Mouse (Mus musculus) liver, embryonic 16.5 days (tissue): ENCODE results near the gene Sdr42e1. TPM values are rescaled to one million over a fixed set of nuclear protein-coding genes. Genes with fewer than 3 reads are reported as not detected.
A peak's percentile ranks its signal among the peaks of the same experiment; 100 is the strongest.

Experiments used
- ATAC-seq: fragments of 200-750 bp; cut with Nextera tagmentation; 2 replicates; pipeline ENCODE4 v1.8.0; 2017; ENCODE audit warnings: low read depth, mild to moderate bottlenecking, moderate number of reproducible peaks, moderate library complexity
- H3K27ac ChIP-seq: fragments of 300-500 bp; sonication (generic); 2 replicates; pipeline ENCODE4 v1.5.1; 2014; ENCODE audit warnings: mild to moderate bottlenecking, low read length
- H3K27me3 ChIP-seq: fragments of 300-500 bp; sonication (generic); 2 replicates; pipeline ENCODE4 v1.6.1; 2014; ENCODE audit warnings: low read depth, low read length, mixed read lengths; ENCODE audit not compliant: control insufficient read depth, insufficient read depth
- H3K36me3 ChIP-seq: fragments of 300-500 bp; sonication (generic); 2 replicates; pipeline ENCODE4 v1.6.1; 2014; ENCODE audit warnings: mild to moderate bottlenecking; ENCODE audit not compliant: control insufficient read depth, insufficient read depth
- H3K4me1 ChIP-seq: fragments of 300-500 bp; sonication (generic); 2 replicates; pipeline ENCODE4 v1.6.1; 2014; ENCODE audit warnings: low read depth, low read length, mixed read lengths; ENCODE audit not compliant: control insufficient read depth
- H3K4me2 ChIP-seq: fragments of 300-500 bp; sonication (generic); 2 replicates; pipeline ENCODE4 v1.6.1; 2014; ENCODE audit warnings: low read depth, low read length, mixed read lengths
- H3K4me3 ChIP-seq: fragments of 300-500 bp; sonication (generic); 2 replicates; pipeline ENCODE4 v1.5.1; 2014; ENCODE audit warnings: low read depth, mild to moderate bottlenecking, low read length
- H3K9ac ChIP-seq: fragments of 300-500 bp; sonication (generic); 2 replicates; pipeline ENCODE4 v1.6.1; 2014; ENCODE audit warnings: low read depth, low read length
- H3K9me3 ChIP-seq: fragments of 300-500 bp; sonication (generic); replicated peaks from 2 replicates; pipeline ENCODE4 v1.6.1; 2016; ENCODE audit warnings: low read length; ENCODE audit not compliant: control insufficient read depth
- WGBS: fragments of 180-500 bp; shearing (Covaris S2); extraction: QIAGEN DNeasy Blood & Tissue Kit; methylation state at CpG from one replicate; pipeline ENCODE4 v1.1.7; 2014; ENCODE audit not compliant: insufficient replicate concordance; 5-methylcytosine and 5-hydroxymethylcytosine counted together
- polyA plus RNA-seq: library from polyadenylated mRNA; unstranded; fragments of >200 nt; fragmentation: Nextera tagmentation; extraction: Ambion mirVana; gene quantifications from 2 replicates; pipeline ENCODE4 v1.2.1, GENCODE M21; 2015

Gene Sdr42e1
- polyA plus RNA-seq, 1 experiment from 2014 or later, result 3.5 TPM

DNA sequence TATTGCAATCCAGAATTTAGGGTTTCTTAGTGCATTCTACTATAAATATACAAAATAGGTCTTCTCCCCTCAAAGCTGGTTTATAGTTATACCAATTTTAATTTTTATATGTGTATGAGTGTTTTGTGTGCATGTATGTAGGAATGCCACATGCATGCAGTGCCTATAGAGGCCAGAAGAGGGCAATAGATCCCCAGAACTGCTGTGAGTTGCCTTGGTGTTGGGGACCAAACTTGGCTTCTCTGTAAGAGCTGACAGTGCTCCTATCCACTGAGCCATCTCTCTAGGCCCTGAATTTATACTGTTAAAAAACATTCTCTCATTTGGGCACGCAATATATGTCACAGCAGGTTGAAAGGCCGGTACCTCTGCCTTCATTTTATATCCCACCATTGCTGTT, 27.5 kb downstream of the Sdr42e1 start:
- no peak overlapping the region for H3K4me2 ChIP-seq
- WGBS, result 28% methylated on average over 2 of the region's 2 CpGs
- peak; percentile 58; the same call in 1 of the 2 replicates for ATAC-seq
- no peaks in the 10 kb centered on the region for H3K36me3 ChIP-seq
- no peak overlapping the region for H3K4me3 ChIP-seq
- no peak overlapping the region for H3K27ac ChIP-seq
- no peak overlapping the region for H3K9ac ChIP-seq
- H3K4me1 ChIP-seq, result no peaks in the 10 kb centered on the region
- H3K9me3 ChIP-seq, result peaks cover 7% of the 10 kb centered on the region
- no peaks in the 10 kb centered on the region for H3K27me3 ChIP-seq

DNA sequence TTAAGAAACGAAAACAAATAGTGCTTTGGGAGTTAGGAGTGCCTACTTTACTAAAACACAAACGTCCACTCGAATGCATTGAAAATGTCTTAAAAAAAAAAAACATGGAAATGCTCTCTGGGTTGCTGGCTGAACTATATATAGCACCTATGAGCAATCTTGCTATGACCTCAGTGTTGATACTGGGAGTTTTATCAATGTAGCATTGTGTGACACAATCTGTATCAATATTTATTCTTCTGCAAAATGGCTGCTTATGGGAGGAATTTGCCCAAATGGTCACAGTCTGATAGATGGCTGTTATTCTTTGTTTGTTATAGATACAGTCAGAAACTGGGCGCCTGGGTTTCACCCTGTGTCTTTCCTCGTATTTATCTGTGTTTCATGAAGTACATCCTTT, 28.0 kb downstream of the Sdr42e1 start:
- peaks cover 7% of the 10 kb centered on the region for H3K9me3 ChIP-seq
- peak; percentile 70 for ATAC-seq
- H3K9ac ChIP-seq, result no peak overlapping the region
- no peaks in the 10 kb centered on the region for H3K36me3 ChIP-seq
- H3K4me3 ChIP-seq, result no peak overlapping the region
- H3K4me1 ChIP-seq, result no peaks in the 10 kb centered on the region
- H3K27me3 ChIP-seq, result no peaks in the 10 kb centered on the region
- H3K27ac ChIP-seq, result no peak overlapping the region
- WGBS, result 44% methylated on average over 5 of the region's 5 CpGs
- no peak overlapping the region for H3K4me2 ChIP-seq

DNA sequence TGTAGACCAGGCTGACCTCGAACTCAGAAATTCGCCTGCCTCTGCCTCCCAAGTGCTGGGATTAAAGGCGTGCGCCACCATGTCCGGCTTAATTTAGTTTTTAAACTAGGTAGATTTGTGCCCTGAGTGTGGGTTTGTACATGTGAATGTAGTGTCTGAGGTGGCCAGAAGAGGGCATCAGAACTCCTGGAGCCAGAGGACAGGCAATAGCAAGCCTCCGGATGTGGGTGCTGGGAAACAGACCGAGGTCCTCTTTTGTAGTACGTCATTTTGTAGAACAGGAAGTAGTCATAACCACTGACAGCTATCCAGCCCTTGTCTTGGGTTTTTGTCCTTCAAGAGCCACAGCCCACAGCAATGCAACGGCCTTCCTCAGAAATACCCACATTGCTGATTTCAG, 33.9 kb downstream of the Sdr42e1 start:
- 67% methylated on average over 9 of the region's 9 CpGs for WGBS
- no peak overlapping the region for H3K4me3 ChIP-seq
- no peaks in the 10 kb centered on the region for H3K27me3 ChIP-seq
- 0 out of 2 replicates have a peak, but pooled peaks cover under 1% of the 10 kb centered on the region for H3K36me3 ChIP-seq
- H3K9me3 ChIP-seq, result no peaks in the 10 kb centered on the region; the same call in 1 of the 2 replicates
- no peaks in the 10 kb centered on the region for H3K4me1 ChIP-seq
- H3K4me2 ChIP-seq, result no peak overlapping the region
- no peak overlapping the region for H3K27ac ChIP-seq
- no peak overlapping the region for H3K9ac ChIP-seq
- no peak for ATAC-seq

DNA sequence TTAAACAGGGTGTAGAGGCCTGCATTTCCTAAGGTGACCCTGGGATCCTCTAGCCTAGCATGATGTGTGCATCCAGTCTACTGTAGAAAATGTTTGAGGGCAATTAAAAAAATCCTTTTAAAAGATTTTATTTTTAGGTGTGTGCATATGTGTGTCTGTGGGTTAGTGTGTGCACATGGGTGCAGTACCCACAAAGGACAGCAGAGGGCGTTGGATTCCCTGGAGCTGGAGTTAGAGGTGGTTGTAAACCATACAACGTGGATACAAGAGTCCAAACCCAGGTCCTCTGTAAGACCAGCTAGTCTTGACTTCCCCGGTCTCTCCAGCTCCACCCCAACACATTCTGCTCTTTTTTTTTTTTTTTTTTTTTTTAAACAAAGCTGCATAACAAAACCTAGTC, 36.0 kb downstream of the Sdr42e1 start:
- H3K9me3 ChIP-seq, result no peaks in the 10 kb centered on the region; the same call in 1 of the 2 replicates
- ATAC-seq, result no peak
- WGBS, result 55% methylated on average over 3 of the region's 3 CpGs
- no peak overlapping the region for H3K27ac ChIP-seq
- H3K27me3 ChIP-seq, result no peaks in the 10 kb centered on the region
- H3K4me2 ChIP-seq, result no peak overlapping the region
- H3K4me1 ChIP-seq, result no peaks in the 10 kb centered on the region
- H3K4me3 ChIP-seq, result no peak overlapping the region
- no peak overlapping the region for H3K9ac ChIP-seq
- H3K36me3 ChIP-seq, result 0 out of 2 replicates have a peak, but pooled peaks cover 2% of the 10 kb centered on the region

DNA sequence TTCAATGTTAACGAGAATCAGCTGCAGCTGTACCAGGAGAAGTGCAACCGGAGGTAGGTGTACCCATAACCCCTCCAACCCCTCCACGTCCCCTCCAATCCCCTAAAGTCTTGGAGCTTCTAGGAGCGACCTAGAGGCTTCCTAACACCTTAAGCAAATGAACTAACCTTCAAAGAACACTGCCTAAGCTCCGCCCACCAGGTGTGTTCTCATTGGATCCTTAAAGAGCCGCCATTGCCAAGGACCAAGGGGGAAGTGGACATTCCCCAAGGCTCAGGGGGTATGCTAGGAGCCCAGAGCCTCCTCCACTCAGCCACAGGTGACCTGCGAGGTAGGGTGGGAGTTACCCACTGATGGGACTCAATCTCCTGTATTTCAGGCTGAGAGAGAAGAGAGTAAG, 39.1 kb downstream of the Sdr42e1 start:
- no peak overlapping the region for H3K4me3 ChIP-seq
- no peaks in the 10 kb centered on the region; the same call in 1 of the 2 replicates for H3K9me3 ChIP-seq
- 67% methylated on average over 7 of the region's 7 CpGs for WGBS

DNA sequence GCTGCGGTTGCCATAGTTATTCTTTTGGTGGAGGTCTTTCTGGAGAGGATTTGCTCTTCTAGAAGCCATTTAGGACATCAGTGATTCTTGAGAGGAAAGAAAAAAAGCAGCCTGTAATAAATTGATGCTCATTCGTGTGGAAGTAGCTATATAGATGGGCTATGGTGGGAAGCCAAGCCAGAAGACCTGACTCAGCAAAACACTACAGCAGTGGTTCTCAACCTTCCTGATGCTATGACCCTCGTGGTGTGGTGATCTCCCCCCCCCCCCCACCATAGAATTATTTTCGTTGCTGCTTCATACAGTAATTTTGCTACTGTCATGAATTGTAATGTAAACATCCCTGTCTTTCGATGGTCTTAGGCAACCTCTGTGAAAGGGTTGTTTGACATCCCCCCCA, 41.0 kb downstream of the Sdr42e1 start:
- Histone ChIP-seq H3K9me3 (no peaks in the 10 kb centered on the region), H3K36me3 (0 out of 2 replicates have a peak, but pooled peaks cover 2% of the 10 kb centered on the region), H3K27me3 (no peaks in the 10 kb centered on the region), H3K4me2 (no peak overlapping the region), H3K27ac (no peak overlapping the region), H3K4me1 (no peaks in the 10 kb centered on the region), H3K4me3 (no peak overlapping the region), H3K9ac (no peak overlapping the region)
- ATAC-seq, result no peak
- 54% methylated on average over 5 of the region's 5 CpGs for WGBS

More for the DNA sequence above, 39.1 kb downstream of the Sdr42e1 start:
- Histone ChIP-seq H3K27me3 (no peaks in the 10 kb centered on the region), H3K36me3 (0 out of 2 replicates have a peak, but pooled peaks cover 2% of the 10 kb centered on the region), H3K9ac (no peak overlapping the region), H3K4me2 (no peak overlapping the region), H3K27ac (no peak overlapping the region), H3K4me1 (no peaks in the 10 kb centered on the region)
- ATAC-seq, result no peak

DNA sequence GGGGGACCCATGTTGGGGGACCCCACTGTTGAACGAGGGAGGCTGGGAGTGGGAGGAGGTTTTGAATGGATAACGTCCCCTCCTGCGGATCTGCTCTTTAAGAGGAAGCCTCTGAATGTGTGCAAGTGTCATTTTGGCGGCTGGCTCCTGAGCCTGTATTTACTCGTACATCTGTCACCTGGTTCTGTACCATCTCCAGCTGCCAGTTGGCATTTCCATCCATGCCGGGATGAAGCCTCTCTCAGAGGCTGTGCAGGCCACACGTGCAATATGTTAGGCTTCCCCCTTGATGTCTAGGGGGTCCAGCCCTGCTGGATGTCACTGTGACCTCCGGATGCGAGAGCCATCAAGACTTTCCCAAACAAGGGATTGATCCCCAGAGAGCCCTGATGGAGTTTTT, 46.4 kb downstream of the Sdr42e1 start:
- no peak overlapping the region for H3K4me2 ChIP-seq
- H3K9me3 ChIP-seq, result no peaks in the 10 kb centered on the region
- ATAC-seq, result no peak
- H3K4me3 ChIP-seq, result no peak overlapping the region
- H3K27me3 ChIP-seq, result no peaks in the 10 kb centered on the region
- no peak overlapping the region for H3K9ac ChIP-seq
- H3K27ac ChIP-seq, result no peak overlapping the region
- no peaks in the 10 kb centered on the region for H3K4me1 ChIP-seq
- WGBS, result 76% methylated on average over 9 of the region's 9 CpGs
- H3K36me3 ChIP-seq, result no peaks in the 10 kb centered on the region

DNA sequence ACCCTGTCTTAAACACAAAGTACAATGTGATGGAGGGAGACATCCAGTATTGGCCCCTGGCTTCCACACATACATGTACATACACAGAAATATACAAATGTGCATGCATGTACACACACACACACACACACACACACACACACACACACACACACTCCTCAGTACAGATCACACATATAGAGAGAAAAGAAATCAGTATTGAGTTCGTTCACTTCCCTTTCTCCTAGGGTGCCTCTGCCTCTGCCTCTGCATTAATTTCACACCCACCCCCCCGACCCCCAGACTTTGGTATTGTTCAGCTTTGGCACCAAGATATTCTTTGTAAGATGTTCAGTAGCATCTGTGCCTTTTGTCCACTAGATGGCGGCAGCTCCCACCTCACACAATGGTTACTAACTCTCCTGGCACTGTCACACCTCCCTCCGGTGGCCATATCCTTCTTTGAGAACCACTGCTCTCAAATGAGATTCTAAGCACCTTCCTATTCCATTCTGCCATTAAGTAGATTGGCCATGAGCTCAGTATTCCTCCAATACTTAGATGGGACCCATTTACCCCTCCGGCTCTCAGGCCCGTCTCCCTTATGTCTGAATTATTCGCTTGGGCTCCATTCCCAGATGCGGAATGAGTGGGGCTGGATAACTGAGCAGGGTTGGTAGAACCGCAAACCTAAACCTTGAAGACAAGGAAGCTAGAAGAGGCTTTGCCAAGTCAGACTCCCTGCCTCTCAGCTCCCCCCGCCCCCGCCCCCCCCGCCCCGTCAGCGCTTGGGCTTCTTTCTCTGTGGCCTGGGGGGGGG, 47.2 kb downstream of the Sdr42e1 start:
- ATAC-seq, result no peak
- Histone ChIP-seq H3K4me2 (no peak overlapping the region), H3K4me3 (no peak overlapping the region), H3K9ac (no peak overlapping the region), H3K4me1 (no peaks in the 10 kb centered on the region), H3K36me3 (no peaks in the 10 kb centered on the region), H3K27ac (no peak overlapping the region), H3K9me3 (no peaks in the 10 kb centered on the region), H3K27me3 (no peaks in the 10 kb centered on the region)
- WGBS, result 70% methylated on average over 14 of the region's 14 CpGs

DNA sequence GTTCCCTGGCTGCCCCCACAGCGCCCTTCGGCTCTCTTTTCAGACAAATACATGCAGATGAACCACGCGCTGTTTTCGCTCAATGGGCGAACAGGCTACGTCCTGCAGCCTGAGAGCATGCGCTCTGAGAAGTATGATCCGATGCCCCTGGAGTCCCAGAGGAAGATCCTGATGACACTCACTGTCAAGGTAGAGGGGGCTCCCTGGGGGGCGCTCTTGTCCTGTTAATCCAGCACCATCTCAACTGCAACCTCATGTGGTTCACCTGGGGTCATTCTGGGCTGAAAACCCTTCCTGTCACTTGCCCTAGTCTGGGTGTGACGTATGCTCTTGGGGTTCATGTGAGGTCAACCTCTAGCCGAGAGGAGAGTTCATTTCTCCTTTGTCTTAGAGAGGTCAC, 60.6 kb downstream of the Sdr42e1 start:
- H3K27ac ChIP-seq, result no peak overlapping the region
- H3K9ac ChIP-seq, result no peak overlapping the region
- 82% methylated on average over 12 of the region's 12 CpGs for WGBS
- no peak for ATAC-seq
- no peaks in the 10 kb centered on the region for H3K36me3 ChIP-seq
- no peaks in the 10 kb centered on the region for H3K9me3 ChIP-seq
- no peaks in the 10 kb centered on the region for H3K27me3 ChIP-seq
- no peak overlapping the region for H3K4me3 ChIP-seq
- no peak overlapping the region for H3K4me2 ChIP-seq
- no peaks in the 10 kb centered on the region for H3K4me1 ChIP-seq
